Mouse (Mus musculus) ES-E14 (cell line): ENCODE measurements around the gene Gm42669. TPM values are rescaled to one million over a fixed set of nuclear protein-coding genes. Genes with fewer than 3 reads are reported as not detected.

Experiments used
- DNase-seq: peaks from one replicate; pipeline ENCODE4 v3.0.0-alpha.2; 2013; ENCODE audit warnings: low read depth, low spot score
- H3K27ac ChIP-seq: 2 replicates; pipeline ENCODE4 v1.5.1; 2012; ENCODE audit warnings: low read depth, mild to moderate bottlenecking, low read length, moderate library complexity, mixed read lengths; ENCODE audit not compliant: poor library complexity, insufficient read depth, severe bottlenecking
- H3K36me3 ChIP-seq: 2 replicates; pipeline ENCODE4 v1.6.1; 2012; ENCODE audit warnings: mild to moderate bottlenecking, low read length, moderate library complexity, mixed read lengths; ENCODE audit not compliant: control insufficient read depth, poor library complexity, insufficient read depth, severe bottlenecking
- H3K4me1 ChIP-seq, 2 experiments: fragments of 150-350 bp in 1 of 2; sonication (generic) in 1 of 2; 2 replicates each; pipeline ENCODE4 v1.6.1; 2012; ENCODE audit warnings: low read length in 2 of 2, mild to moderate bottlenecking in 1 of 2, mixed read lengths in 1 of 2; ENCODE audit not compliant: control insufficient read depth in 2 of 2, insufficient read depth in 2 of 2, poor library complexity in 1 of 2
- H3K4me3 ChIP-seq, 2 experiments: fragments of 150-350 bp in 1 of 2; sonication (generic) in 1 of 2; 2 replicates each; pipeline ENCODE4 v1.5.1; 2012; ENCODE audit warnings: low read length in 2 of 2, low read depth in 1 of 2, mild to moderate bottlenecking in 1 of 2, mixed read lengths in 1 of 2; ENCODE audit not compliant: insufficient read depth in 1 of 2, poor library complexity in 1 of 2, severe bottlenecking in 1 of 2
- H3K9ac ChIP-seq: 2 replicates; pipeline ENCODE4 v1.6.1; 2012; ENCODE audit warnings: low read depth, mild to moderate bottlenecking, low read length, mixed read lengths; ENCODE audit not compliant: poor library complexity, insufficient read depth, severe bottlenecking
- H3K9me3 ChIP-seq: fragments of 150-350 bp; sonication (generic); 2 replicates; pipeline ENCODE4 v1.6.1; 2012; ENCODE audit warnings: low read depth, mild to moderate bottlenecking, low read length; ENCODE audit not compliant: control insufficient read depth, insufficient read depth
- CHD2 ChIP-seq: IDR thresholded peaks from 2 replicates; pipeline ENCODE4 v1.6.1; 2014; ENCODE audit warnings: mild to moderate bottlenecking, low read depth, low read length, inconsistent platforms
- HCFC1 ChIP-seq: IDR thresholded peaks from 2 replicates; pipeline ENCODE4 v1.6.1; 2012; ENCODE audit warnings: low read length, inconsistent platforms, borderline replicate concordance; ENCODE audit not compliant: insufficient read depth
- MAFK ChIP-seq: IDR thresholded peaks from 2 replicates; pipeline ENCODE4 v1.6.1; 2014; ENCODE audit warnings: mild to moderate bottlenecking, low read depth, low read length, inconsistent platforms; ENCODE audit not compliant: insufficient read depth
- ZC3H11A ChIP-seq: IDR thresholded peaks from 2 replicates; pipeline ENCODE4 v1.6.1; 2012; ENCODE audit warnings: low read depth, mild to moderate bottlenecking, inconsistent platforms, low read length, borderline replicate concordance
- ZNF384 ChIP-seq: IDR thresholded peaks from 2 replicates; pipeline ENCODE4 v1.6.1; 2012; ENCODE audit warnings: low read depth, low read length, inconsistent platforms
- in situ Hi-C, 2 experiments: fragments of 600-800 bp; cut with MboI; formaldehyde crosslinking; loops; one replicate each; pipeline ENCODE4 v1.15.1; 2025; ENCODE audit warnings: low sequenced_read_pairs in 2 of 2, inconsistent platforms in 1 of 2; ENCODE audit not compliant: unreplicated experiment in 2 of 2
- total RNA-seq: library from RNA; depleted of rRNA; stranded (reverse); fragments of 300-350 nt; gene quantifications from 2 replicates; pipeline ENCODE4 v1.2.3, GENCODE M21; 2012

Gm42669 gene
- total RNA-seq, 1 experiment = 0.94 TPM

DNA sequence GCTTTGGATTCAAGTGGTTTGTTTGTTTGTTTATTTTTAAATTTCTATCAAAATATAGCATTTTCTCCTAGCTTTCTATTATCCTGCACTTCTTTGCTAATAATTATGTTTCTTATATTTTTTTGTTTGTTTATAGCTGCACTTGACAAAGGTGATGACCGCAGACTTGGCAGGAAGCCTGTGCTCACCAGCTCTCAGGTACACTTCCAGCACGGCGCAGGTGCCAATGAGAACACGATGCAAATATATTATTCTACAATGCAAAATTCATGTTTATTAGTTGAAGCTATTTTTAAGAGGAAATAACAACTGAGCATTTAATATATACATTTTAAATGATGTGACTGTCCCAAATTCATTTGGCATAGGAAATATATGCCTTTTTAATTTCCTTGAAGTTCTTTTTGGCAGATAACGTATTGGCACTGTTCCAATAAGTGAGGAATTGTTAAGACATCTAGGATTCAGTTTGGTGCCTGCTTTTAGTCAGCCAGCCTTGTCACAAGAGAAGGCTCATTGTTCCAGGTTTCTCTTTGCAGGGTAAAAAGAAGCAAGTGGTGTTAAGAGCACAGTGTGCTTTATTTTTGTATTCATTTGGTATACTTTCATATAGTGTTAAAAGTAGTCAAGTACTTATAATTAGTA, 7.4 kb upstream of the Gm42669 start:
- in situ Hi-C loops = no loop called here
- Histone ChIP-seq H3K4me3 (no peak overlapping the region), H3K9me3 (no peaks in the 10 kb centered on the region), H3K36me3 (no peaks in the 10 kb centered on the region; the same call in 1 of the 2 replicates), H3K27ac (no peak overlapping the region), H3K4me1 (no peaks in the 10 kb centered on the region), H3K9ac (no peak overlapping the region)
- no peak for DNase-seq
- TF ChIP-seq CHD2 (no peak), ZC3H11A (no peak), MAFK (no peak)

DNA sequence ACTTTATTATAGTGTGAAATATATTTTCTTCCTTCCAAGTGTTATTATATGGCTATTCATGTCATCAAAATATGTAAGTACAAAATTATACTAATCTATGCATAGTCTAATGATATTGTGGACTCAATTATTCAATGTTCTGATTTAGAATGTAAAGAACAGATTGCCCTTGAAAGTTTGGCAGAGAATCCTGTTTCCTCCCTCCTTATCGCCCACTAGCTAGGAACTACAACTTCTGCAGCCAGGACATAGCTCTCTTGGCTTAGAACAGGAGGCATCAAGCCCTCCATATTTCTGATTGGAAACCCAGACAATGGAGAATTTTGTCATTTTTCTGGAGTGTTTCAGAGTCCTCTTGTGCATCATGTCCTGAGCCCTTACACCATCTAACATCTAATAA, 6.7 kb upstream of the Gm42669 start:
- TF ChIP-seq CHD2 (no peak), ZNF384 (no peak), HCFC1 (no peak), MAFK (no peak), ZC3H11A (no peak)
- DNase-seq = no peak
- no peaks in the 10 kb centered on the region; the same call in 1 of the 2 replicates for H3K36me3 ChIP-seq
- H3K9me3 ChIP-seq = no peaks in the 10 kb centered on the region
- H3K9ac ChIP-seq = no peak overlapping the region
- in situ Hi-C loops = no loop called here
- H3K27ac ChIP-seq = no peak overlapping the region
- no peaks in the 10 kb centered on the region for H3K4me1 ChIP-seq
- no peak overlapping the region for H3K4me3 ChIP-seq

GRCm38 (mm10) chr5:107510503-107510902, 3.1 kb downstream of the Gm42669 start:
- TF ChIP-seq ZC3H11A = no peak
- no peaks in the 10 kb centered on the region for H3K9me3 ChIP-seq
- no peak for DNase-seq
- H3K4me3 ChIP-seq = no peak overlapping the region
- no peaks in the 10 kb centered on the region for H3K36me3 ChIP-seq
- H3K4me1 ChIP-seq = no peaks in the 10 kb centered on the region
- H3K9ac ChIP-seq = no peak overlapping the region
- in situ Hi-C loops = no loop called here
- no peak overlapping the region for H3K27ac ChIP-seq

DNA sequence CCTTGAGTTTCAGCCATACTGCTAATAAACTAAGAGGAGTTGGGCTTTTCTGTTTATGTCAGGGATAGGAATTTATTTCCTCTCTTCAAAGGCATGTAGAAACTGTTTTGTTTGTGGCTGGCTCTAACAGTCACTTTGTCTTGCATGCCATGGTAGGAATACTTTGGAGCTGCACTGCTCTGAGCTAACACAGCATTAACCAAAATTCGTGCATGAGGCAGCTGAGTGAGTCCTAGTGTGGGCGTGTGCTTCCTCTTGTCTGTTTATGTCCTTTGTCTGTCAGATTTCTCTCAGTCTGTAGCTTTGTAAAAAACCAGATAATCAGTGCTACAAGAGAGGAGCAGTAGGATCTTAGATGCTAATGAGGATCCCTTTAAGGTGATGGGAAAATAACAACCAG, 3.9 kb downstream of the Gm42669 start:
- TF ChIP-seq ZNF384 (no peak), HCFC1 (no peak), CHD2 (no peak), ZC3H11A (no peak)

GRCm38 (mm10) chr5:107513583-107513982, 6.2 kb downstream of the Gm42669 start:
- Histone ChIP-seq H3K27ac (no peak overlapping the region), H3K9ac (no peak overlapping the region), H3K36me3 (no peaks in the 10 kb centered on the region), H3K4me1 (no peaks in the 10 kb centered on the region), H3K9me3 (no peaks in the 10 kb centered on the region), H3K4me3 (no peak overlapping the region)
- in situ Hi-C loops = no loop called here
- no peak for TF ChIP-seq HCFC1
- TF ChIP-seq ZC3H11A = no peak
- peak; percentile 37 for DNase-seq

More for the DNA sequence above, 3.9 kb downstream of the Gm42669 start:
- Histone ChIP-seq H3K4me1 (no peaks in the 10 kb centered on the region), H3K9ac (no peak overlapping the region), H3K9me3 (no peaks in the 10 kb centered on the region), H3K36me3 (no peaks in the 10 kb centered on the region), H3K4me3 (no peak overlapping the region), H3K27ac (no peak overlapping the region)
- DNase-seq = no peak
- in situ Hi-C loops = no loop called here
